Mouse (Mus musculus) liver, adult 2 months (tissue): Measurements from ENCODE around the gene Vps13d.

Experiments used
- CTCF ChIP-seq: fragments of 200-500 bp; IDR thresholded peaks from 2 replicates; pipeline ENCODE4 v1.5.1; 2011; ENCODE audit warnings: low read depth, low read length, control low read depth
- POLR2A ChIP-seq: fragments of 200-500 bp; IDR thresholded peaks from 2 replicates; pipeline ENCODE4 v1.6.1; 2011; ENCODE audit warnings: low read length, control low read depth; ENCODE audit not compliant: insufficient read depth; ENCODE audit errors: extremely low read depth

DNA sequence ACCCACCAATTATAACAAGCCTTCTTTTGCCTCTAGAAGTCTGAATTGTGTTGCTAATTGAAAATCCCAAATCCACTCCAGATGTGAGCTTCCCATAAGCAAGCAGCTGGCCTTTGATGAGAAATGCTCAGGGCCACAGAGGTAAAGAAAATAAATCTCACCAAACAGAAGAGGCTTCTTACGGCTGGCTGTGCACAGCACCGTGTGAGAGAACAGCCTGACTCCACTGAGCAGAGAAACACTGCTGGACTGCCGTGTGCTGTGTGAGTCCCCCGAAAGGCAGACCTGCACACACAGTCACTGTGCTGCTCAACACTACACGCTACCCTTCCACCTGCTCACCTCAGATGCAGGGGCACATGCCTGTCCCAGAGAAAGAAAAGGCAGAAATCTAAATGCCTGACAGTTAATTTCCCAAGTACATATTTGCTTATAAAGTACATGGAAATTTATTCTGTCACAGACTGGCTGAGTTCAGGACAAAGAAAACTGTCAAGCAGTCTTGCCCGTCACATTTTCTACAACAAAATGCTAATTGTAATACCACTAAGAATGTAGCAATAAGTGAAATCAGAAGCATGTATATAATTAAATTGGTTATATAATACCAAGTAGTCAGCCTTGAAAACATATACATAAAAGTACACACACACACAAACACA is 127.7 kb downstream of the Vps13d start:
- TF ChIP-seq CTCF = no peak
- no peak for TF ChIP-seq POLR2A
